Mouse (Mus musculus) heart, adult 18-20 months (tissue): ENCODE data around the gene Calhm1. TPM values are rescaled to one million over a fixed set of nuclear protein-coding genes. Genes with fewer than 3 reads are reported as not detected.
"Not testable (repeated sequence)": the region's sequence is repeated elsewhere in the genome, so short reads cannot be mapped to it uniquely, and the experiment has no call there.

Experiments used
- DNase-seq, 2 experiments: peaks; one replicate each; pipeline ENCODE4 v3.0.0; 2021 to 2022; ENCODE audit warnings: mixed read lengths in 1 of 2
- total RNA-seq, 2 experiments: library from RNA; stranded (reverse); gene quantifications; 2 replicates each; pipeline ENCODE4 v1.2.3; 2021

Gene Calhm1
- total RNA-seq, 2 experiments from 2014 or later: not detected

DNA sequence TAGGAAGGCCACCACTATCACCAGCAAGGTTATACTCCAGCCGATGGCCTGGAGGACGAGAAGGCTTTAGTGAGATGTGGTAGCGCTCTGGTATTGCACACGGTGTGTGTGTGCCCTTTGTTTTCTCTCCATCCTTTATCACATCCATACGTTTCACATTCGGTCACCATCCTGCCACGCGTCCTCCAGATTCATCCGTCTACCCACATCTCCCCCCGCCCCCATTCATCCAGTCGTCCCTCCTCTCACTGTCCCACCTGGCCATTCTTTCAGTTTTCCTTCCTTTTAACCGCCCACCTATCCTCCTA lies 8.0 kb upstream of the Calhm1 start:
- no peak for DNase-seq

DNA sequence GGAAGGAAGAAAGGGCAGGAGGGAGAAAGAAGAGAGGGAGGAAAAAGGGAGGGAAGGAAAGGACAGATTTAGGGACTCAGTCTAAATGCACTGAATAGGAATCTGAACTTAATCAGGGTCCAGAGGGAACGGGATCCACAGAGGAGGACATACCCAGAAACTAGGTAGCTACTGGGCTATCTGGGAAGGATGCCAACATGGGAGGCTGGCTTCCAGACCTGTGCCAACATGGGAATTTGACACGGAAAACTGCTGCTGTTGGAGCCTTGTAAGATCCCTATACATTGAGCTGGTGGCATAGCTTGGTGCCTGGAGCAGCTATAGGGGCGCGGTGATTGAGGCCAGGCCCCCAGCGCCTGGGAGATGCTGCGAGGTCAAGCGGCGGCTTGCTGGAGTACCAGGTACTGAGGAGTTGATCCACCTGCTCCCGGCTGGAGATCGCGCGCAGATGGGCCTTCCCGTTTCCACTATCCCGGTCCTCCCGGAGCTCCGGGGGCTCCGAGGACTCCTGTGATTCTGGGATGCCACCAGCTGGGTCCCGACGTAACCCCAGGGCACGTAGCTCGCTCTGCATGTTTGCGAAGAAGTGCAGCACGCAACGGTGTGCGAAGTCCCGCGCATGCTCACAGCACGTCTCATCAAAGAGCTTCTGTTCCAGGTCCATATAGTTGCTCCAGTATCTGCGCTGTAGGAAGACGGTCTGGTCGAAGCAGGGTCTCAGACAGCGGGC lies 7.4 kb upstream of the Calhm1 start:
- no peak for DNase-seq

DNA sequence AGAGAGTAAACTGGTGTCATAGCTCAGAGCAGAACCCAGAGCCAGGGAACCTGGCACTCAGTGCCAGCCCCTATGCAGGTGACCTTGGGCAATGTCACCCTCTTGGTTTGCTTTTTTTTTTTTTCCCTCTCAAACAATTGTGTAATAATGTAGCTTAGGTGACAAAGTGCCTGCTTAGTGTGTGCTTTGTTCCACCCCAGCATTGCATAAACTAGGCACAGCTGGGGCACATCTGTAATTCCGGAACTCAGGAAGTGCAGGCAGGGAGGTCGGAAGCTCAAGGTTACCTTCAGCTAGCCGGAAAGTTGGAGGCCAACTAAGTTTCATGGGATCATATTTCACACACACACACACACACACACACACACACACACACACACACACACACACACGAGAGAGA lies 5.8 kb upstream of the Calhm1 start:
- no peak for DNase-seq

DNA sequence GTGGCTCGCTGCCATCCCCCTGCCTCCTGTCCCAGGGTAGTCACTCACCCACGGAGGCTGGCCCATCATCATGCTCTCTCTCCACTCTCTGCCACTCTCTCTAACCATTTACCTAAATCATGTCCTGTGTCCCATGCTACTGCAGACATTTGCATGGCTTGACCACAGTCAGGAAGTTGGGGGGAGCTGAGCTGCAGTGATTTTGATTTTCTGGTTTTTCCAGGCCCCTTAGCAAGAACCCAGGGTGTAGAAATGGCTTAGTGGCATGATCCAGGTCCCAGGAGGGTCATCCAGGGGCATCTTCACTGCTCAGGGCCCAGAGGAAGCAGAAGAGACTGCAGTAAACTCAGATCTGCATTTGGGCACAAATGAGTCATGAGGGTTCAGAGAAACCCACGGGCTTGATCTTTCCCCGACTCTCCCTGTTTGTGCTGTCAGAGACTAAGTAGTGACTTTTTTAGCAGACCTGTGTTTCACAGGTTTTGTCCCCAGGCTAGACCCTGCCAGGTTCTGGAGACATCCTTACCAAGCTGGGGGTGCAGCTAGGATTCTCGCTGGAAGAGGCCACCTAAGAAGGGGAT lies 4.3 kb upstream of the Calhm1 start:
- no peak for DNase-seq

DNA sequence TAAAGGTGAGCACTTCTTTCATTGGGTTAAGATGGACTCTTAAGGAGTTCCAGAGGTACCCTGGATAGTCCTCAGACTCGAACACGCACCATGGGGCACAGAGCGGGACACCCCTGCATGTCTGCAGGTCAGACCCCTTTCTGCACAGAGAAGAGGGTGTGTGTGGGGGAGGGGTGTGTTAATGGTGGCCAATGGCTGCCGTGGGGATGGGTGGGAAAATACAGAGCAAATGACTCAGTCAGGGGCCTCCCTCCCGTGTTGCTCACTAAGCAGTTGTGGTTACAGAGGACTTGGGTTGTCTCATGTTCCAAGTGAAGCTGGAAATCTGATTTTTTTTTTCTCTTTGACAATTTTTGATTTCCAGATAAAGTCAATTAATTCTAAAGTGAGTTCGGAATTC lies 1.6 kb downstream of the Calhm1 start:
- DNase-seq: no peak

DNA sequence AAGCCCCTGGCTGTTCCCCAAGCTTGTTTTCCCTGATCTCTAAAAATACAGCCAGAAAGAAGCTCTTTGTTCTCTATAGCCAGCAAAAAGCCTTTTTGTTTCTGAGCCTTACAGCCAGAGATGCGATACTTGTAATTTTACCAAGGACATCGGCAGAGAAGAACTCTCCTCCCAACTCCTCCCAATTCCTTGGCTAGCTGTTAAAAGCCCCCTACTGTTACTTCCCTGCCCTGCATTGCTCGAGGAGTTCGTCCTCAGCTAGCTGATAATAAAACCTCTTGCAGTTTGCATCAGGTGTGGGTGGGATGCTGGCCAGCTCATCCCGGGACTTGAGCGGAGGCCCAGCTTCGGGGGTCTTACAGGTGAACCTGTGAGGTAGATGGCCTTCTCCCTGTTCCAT lies 4.4 kb downstream of the Calhm1 start:
- DNase-seq: not testable (repeated sequence)

DNA sequence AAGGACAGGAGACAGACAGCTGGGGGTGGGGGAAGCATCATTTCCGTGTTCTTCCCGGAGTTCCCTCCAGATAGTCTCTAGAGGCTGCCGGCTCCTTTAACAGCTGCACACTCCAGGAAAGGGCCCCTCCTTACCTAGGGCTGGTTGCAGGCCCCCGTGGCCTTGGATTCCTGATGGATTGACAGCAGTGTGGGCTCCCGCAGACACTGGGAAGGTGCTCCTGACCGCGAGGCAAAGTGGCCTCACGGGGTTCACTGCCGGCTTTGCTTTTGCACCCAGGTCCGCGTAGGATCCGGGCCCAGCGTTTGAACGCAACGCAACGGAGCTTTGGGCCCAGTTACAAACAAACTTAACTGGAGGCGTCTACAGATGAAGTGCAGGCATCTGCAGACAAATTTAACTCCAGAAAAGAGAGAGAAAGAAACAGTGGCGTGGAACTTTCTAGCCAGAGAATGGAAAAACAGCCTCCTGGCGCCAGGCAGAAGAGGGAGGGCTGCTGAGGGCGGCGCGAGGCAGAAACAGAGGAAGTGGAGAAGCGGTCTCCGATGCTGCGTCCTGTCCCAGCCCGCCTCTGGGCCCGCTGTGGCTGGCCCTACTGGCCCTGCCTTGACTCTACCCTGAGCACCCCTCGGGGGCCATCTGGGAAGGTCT lies 6.2 kb downstream of the Calhm1 start, which contains the start of gene Calhm2:
Calhm2 (minus strand) TSS at position 524 of the 651 bp plus-strand sequence.
- peak; percentile 77 to 83 for DNase-seq

DNA sequence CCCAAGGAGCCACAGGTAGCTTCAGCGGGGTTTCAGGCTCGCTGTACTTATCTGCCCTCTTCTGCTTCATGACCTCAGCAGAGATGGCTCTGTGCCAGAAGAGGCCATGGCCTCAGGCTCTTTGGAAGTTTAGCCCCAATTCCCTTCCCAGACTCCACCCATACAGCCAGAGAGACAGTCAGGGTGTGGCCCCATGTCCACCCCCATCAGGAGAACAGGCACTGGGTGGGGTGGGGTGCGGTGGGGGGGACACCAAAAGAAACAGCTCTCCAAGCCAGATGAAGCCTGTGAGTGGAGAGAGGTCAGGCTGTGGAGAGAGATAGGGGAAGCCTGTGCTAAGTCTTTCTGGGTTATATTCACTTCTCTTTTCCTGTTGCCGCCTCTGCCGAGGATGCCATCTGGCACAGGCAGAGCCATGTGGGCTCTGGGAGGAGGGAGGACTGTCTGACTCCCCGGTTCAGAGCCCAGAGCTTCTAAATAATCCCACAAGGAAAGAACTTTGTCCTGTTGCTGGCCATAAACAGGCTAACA lies 6.9 kb downstream of the Calhm1 start:
- peak; percentile 82 to 88 for DNase-seq

DNA sequence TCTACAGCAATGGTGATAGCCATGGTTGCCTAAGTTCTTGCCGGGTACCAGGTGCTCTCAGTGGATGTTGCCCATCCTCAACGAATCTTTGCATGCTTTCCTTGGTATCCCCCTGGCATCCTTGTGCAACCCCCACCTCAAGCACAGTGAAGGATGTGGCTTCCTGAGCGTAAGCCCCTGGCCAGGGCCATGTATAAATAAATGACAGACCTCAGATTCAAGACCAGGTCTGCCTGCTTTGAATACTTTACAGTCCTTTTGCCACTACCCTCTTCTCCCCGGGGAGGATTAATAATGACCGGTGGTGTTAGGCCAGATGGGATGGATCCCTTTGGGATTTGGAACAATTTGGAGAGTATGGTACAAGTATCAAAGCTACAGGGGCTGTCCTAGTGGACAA lies 7.9 kb downstream of the Calhm1 start:
- DNase-seq: no peak

DNA sequence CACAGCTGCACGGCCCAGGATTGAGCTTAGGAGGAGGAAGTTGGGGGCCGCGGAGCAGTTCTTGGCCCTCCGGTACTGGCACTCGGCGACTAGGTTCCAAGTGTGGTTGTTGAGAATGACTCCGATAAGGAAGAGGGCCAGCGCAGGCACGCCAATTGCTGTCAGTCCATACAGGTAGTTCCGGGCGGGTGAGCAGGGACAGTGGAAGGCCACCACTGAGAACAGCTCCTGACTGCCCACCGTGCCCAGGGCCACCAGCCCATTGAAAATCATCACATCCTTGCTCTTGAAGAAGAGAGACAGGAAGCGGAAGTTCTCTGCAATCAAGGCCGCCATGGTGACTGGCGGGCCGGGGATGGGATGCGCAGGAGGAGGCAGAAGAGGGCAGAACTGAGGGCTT lies 8.5 kb downstream of the Calhm1 start:
- no peak for DNase-seq

DNA sequence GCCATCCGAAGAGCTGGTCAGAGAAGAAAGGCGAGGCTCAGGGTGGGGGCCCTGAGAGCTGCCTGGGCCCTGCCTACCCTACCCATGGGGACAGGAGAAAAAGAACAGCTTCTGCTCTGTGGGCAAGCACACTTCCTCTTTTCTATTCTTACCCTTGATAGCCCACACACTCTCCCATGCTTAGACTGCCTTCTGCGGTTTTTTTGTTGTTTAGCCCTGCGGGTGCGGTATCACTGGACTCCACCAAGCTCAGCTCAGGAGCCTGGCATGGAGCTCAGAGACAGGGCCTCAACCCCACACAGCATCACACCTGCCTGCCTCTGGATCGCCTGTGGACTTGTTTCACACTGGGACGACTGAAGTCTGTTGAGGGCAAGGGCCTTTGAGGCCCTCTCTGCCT lies 10.9 kb downstream of the Calhm1 start:
- peak in 1 of 2 experiments; percentile 69 for DNase-seq

DNA sequence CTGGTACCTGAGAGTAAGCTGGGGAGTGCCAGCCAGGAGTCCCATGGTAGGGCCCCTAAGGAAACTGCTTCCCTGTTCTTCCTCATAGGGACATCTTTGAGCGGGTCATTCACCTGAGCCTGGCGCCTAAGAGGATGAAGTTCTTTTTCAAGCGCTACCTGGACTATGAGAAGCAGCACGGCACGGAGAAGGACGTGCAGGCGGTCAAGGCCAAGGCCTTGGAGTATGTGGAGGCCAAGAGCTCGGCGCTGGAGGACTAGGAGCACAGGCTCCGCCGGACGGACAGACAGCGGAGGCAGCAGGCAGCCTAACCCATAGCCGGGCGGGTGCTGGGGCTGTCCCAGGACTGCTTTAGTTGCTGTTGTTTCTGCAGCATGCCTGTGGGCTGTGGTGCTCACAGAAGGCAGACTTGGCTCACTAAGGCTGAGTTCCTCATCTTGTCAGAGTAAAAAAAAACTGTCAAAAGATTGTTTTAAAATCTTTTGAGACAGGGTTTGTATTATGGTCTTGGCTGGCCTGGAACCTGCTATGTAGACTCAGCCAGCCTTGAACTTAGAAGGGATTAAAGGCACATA lies 13.4 kb downstream of the Calhm1 start:
- no peak for DNase-seq

DNA sequence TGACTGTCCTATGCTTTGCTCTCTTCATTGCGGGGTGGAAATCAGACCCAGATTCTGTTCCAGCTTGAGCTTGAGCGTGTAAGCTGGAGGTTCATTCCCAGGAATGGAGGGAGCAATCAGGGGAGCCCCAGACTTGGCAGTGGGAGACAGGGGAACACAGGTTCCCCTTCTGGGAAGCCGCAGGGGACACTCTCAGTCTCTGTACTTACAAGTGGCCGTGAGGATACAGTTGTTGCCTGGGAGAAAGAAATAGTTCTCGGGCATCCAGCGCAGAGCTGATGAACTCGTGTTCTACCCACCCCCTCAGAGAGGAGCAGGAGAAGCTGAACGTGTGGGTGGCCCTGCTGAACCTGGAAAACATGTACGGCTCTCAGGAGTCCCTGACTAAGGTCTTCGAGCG lies 15.2 kb downstream of the Calhm1 start:
- DNase-seq: no peak

DNA sequence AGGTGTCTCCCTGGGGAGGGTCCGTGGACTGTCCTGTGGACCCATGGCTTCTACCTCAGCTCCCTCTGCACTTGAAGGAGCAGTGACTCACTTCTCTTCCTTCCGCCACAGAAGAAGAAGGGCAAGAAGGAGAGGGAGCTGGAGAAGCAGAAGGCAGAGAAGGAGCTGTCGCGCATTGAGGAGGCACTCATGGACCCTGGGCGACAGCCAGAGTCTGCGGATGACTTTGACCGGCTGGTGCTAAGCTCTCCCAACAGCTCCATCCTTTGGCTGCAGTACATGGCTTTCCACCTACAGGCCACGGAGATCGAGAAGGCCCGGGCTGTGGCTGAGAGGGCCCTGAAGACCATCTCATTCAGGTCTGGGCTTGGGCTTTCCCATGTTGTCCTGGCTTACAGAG lies 15.9 kb downstream of the Calhm1 start:
- no peak for DNase-seq

DNA sequence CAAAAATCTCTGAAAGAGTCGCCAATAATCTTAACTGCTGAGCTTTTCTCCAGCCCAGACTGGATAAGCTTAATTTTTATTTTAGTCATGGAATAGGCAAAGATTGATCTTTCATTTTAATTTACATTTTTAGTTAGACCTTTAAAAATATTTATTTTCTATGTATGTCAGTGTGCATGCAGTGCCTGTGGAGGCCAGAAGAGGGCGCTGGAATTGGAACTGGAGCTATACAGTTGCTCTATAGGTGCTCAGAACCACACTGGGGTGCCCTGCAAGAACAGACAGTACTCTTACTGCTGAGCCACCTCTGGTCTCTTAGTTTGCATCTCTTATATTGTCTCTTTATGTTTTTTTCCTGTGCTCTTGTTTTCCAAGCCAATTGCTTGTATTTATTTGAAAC lies 21.3 kb downstream of the Calhm1 start:
- peak in 1 of 2 experiments; percentile 53 for DNase-seq

DNA sequence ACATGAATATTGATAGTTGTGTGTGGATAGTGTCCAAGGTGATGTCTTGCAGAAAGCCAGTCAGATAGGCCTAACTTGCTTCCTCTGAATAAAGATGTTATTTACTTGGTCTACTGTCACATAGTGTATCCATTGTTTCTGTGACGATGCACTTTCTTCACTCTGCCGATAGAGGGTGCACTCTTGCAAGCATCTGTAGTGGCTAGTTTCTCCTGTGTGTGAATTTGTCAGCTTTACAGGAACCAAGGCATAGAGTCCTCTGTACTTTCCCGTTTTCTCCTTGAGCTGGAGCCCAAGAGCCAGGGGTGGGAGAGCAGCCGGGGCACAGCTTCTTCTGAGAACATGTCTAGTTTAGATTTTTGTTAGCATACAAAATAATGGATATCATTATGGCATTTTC lies 23.0 kb downstream of the Calhm1 start:
- DNase-seq: peak in 1 of 2 experiments; percentile 50

DNA sequence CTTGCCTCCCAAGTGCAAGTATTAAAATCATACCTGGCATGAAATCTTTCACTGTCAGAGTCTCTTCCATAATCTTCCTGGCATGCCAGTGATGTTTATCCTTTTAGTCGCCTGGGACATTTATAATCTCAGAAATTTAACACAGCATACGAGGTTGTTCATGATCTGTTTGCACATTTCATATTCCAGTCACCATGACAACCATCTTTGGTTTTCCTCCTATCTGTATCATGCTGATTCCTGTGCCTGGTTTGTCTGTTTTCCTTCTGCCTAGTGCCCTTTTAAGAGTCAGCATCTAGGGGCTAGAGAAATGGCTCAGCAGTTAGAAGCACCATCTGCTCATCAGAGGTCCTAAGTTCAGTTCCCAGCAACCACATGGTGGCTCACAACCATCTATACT lies 25.4 kb downstream of the Calhm1 start:
- DNase-seq: no peak

DNA sequence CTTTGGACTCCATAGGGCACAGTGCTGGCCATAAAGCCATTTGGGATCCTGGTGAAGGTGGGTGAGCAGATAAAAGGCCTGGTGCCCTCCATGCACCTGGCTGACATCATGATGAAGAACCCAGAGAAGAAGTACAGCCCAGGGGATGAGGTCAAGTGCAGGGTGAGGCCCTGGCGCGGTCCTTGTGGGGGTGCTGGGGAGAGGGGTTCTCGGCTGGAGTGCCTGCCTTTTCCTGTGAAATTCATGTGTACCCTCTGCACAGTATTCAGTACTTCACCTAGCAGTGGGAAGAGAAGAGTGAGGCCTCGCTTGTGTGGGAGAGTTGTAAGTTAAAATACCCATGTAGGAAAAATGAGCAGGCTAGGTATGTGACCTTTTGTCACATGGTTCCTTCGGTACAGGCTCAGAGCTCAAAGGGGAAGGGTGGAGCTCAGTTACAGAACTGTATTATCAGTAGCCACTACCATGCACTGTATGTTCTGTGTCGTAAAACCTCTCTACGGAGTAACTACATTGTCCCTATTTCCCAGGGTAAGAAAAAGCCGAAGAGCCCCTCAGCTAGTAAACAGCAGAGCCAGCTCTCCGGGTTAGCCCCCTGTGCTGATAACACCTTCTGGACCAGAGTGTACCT lies 39.3 kb downstream of the Calhm1 start:
- no peak for DNase-seq

DNA sequence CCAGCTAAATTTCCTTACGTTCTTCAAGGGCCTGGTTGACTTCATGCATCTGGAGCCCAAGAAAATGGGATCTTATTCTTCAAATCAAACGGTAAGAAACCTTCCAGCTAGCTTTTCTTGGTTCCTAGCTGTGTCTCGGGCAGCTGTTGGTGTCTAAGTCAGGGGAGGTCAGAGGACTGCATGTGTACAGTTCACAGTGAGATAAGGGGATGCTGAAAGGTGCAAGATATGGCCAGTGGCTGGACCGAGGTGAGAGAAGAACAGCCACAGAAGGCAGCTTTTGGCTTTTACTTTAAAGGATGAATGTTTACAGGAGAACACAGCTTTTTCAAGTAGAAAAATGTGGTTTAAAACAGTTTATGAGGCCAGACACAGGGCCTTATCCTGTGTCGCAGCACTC lies 43.0 kb downstream of the Calhm1 start:
- no peak for DNase-seq
